Mouse (Mus musculus) ovary, postnatal 10 days (tissue): ENCODE results near the gene Slc25a43.

Experiments
- DNase-seq: peaks from one replicate; pipeline ENCODE4 v3.0.0; 2022; ENCODE audit warnings: low spot score

The Slc25a43 gene

DNA sequence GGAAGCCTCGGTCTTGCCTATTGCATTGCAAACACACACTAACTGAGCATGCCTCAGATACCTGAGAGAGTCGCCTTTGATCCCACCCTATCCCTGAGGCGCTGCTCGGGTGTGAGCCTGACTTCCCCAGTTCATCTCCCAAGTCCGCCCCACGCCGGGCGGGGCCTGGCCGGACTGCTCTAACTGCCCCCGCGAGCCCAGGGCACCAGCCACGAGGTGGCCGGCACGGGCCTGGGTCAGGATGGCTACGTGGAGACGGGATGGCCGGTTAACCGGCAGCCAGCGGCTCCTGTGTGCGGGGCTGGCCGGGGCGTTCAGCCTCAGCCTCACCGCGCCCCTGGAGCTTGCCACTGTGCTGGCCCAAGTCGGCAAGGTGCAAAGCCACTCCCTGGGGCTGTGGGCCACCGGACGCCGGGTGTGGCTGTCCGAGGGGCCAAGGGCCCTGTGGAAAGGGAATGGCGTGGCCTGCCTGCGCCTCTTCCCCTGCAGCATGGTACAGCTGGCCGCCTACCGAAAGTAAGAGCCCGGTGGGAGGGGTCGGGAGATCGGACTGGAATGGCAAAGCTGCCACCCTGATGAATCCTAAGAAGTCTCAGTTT lies at the start of gene Slc25a43:
Gene Slc25a43 (plus strand): TSS at position 157 of the 599 bp plus-strand sequence.
- DNase-seq: no peak

DNA sequence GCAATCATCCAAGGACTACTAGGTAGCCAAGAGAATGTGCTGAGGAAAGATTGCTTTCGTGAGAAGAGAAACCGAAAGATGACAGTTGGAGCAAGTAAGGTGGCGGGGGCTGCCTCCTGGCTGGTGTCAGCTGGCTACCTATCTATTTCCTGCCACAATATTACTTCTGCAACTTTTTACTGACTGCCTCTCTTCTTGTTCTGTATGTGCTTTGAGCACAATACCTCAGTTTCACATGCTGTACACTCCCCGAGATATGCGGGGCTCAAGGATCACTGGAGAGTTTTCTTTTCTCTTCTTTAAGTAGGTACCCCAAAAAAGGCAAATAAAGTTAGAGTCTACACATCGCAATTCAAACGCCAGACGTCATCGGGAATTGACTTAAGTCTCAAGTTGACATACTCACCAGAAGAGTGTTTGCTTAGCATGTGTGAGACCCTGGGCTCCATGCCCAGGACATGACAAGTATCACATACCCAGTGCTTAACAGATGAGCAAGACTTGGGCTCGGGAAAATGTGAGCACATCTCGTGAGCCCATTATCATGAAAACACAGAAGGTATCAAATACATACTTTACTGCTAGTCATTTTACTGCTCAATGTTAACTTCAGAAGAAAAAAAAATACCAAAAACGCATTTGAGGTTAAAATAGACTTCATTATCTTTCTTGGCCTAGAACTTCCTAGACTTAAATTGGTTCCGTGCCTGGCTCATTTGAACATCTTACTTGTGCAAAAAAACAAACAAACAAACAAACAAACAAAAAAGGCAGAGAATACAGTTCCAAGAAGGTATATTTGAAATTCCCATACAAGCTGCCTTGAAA lies 3.1 kb upstream of the Slc25a43 start:
- DNase-seq: no peak

DNA sequence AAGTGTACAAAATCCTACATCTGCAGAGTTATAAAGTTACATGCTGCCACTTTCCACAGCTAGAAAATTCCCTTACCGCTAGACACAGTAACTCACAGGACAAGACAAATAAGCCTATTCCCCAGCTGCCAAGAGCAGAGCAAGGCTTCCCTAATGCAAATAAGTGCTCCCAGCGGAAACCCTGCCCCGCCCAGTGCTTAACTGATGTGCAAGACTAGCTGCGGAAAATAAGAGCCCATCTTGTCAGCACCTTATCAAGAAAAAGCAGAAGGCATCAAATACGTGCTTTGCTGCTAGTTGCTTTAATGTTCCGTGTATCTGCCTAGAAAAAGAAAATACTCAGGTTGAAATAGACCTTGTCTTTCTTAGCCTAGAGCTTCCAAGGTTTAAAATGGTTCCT lies 2.2 kb upstream of the Slc25a43 start:
- DNase-seq: no peak

DNA sequence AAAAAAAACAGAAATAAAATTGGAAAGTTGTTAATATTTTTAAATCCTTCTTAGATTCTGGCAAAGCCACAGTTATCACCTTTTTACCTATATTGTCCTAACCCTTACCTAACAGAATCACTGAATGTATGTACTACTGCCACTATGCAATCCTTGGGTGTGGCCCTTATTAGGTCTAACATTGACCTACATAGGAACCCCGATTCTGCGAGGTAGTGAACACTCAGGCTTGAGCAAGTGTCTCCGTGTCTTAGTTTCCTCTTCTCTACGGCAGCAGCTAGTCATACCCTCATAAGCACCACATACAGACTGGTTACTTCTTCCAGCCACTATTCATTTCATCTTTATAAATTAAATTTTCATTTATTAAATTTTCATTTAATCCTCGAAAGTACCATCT lies 715 bp upstream of the Slc25a43 start:
- DNase-seq: no peak

DNA sequence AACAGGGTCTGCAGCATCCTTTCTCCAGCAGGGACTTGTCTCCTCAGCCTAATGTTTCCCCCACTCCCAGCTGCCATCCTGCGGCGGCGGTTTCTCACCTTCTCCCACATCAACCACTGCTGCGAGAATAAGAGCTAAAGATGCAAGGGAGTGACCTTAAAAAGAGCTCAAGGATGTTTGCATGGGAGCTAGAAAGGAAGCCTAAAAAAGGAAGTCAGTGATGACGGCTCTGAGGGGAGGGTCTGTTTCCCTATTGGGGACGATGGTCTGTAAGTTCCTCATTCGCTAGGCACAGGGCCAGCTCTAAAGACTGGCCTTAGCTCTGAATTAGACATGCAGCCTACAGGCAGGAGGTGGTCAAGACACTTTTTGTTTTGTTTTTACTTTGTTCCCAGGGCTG lies 1.3 kb downstream of the Slc25a43 start:
- no peak for DNase-seq

DNA sequence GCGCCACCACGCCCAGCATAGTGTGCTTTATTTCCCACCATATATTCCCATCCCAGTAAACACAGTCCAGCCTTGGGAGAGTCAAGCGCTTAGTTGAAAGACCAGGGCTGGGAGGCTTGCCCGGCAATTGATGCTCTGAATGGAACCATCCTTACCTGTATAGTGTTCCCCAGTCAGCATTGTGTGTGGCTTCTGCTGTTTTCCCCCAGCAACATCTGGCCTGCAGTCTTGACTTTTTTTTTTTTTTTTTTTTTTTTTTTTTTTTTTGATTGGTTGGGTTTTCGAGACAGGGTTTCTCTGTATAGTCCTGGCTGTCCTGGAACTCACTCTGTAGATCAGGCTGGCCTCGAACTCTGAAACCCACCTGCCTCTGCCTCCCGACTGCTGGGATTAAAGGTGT lies 1.9 kb downstream of the Slc25a43 start:
- DNase-seq: no peak

DNA sequence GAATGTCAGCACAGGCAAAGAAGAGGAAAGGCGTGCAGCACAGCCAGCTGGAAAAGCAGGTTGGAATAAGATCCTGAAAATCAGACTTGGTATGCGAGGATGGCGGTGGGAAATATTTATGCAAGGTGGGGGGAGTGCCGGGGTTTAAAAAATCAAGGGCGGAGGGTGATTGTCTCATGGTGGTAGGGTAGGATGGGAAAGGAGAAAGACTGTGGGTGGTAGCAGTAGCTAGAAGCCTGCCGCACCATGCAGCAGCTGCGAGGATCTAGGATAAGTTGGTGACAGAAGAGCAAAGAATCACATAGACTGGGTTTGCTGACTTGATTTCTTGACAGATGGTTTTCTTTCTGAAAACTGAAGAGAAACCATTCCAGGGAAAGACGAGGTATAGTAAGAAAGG lies 3.3 kb downstream of the Slc25a43 start:
- DNase-seq: no peak

DNA sequence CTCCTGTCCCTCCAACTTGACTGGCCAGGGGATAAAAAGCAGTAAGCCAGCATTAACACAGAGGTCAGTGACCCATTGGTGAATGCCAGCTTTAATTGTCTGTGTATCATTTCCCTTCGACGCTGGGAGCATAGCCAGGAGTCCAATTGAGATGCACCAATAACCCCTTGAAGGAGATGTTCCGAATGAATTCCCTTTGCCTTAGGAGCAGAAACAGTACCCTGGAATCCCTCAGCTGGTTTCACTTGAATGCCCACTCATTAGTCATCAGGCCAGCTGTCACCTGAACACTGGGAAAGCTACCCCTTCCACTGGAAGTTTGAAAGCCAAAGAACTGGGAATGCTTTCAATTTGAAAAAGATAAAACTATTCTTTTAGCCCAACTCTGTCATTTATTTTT lies 5.1 kb downstream of the Slc25a43 start:
- no peak for DNase-seq

DNA sequence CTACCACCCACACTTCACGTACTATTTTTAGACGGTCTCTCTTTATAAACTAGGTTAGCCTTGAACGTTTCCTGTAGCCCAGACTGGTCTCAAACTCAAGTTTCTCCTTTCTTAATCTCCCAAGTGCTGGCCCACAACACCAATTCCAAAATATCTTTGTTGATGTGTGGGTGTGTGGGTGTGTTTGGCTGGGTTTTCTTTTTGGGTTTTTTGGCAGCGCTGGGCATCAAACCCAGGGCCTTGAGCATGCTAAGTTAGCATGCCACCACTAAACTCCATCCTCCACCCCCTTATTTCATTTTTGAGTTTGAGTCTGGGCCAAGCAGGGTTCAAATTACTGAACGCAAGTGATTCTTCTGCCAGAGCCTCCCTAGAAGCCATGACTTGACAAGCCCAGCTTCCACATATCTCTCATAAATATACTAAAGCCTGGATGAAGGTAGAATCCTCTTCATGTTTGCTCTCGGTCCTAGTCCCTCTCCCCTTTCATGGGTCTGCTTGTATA lies 5.9 kb downstream of the Slc25a43 start:
- DNase-seq: no peak

DNA sequence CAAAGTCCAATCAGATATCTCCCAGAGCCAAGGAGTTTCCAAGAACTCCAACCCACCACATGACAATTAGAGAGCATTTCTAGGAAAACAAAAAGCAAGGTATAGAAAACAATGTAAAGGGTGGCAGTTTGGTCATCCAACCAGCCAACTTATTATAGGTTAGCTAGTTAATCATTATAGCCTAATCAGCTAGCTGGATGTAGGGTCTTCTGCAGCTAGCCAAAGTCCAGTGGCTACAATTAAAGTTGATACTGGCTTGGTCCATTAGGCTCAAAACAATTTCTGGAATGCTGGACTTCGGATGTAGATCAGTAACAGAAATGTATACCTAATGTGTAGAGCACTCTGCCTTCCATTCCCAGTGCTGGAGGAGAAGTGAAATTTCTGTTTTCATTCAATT lies 7.1 kb downstream of the Slc25a43 start:
- no peak for DNase-seq

DNA sequence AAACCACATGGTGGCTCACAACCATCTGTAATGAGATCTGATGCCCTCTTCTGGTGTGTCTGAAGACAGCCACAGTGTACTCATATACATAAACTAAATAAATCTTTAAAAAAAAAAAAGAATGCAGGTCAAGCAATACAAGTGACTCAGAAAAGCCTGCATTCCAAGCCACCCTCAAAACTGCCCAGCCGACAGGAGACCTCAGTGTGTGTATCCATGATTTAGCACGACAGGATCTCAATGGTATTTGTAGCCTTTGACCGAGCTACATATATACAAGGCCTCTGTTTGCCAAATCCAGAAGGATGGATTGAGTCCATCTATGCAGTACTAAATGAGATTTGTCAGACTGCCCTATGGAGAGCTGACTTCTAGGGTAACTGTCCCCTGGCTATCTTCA lies 9.1 kb downstream of the Slc25a43 start:
- DNase-seq: no peak

DNA sequence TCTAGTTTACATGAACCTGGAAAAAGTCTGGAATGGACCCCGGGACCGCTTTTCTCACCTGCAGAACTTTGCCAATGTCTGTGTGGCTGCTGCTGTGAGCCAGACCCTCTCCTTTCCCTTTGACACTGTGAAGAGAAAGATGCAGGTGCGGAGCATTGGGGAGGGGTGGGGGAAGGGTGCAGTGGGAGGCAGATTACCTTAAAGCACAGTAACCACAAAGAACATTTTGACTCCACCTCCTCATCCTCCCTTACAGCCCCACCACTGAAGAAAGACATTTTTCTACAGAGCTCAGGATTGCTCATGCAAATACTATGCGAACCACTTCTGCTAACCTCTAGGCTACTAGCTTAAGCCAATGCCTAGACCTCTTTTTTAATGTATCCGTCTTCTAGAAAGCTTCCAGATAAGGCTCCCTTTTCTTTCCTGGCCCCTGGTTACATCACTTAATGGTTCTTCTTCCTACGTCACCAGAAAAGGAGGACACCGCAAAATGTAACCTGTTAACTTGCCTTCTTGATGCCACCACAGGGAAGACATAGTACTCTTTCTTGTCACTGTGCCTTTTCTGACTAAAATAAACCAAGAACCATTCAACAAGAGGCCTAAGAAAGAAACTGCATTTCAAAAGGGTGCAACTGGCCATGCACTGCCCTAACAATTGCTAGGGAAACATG lies 14.5 kb downstream of the Slc25a43 start:
- no peak for DNase-seq

DNA sequence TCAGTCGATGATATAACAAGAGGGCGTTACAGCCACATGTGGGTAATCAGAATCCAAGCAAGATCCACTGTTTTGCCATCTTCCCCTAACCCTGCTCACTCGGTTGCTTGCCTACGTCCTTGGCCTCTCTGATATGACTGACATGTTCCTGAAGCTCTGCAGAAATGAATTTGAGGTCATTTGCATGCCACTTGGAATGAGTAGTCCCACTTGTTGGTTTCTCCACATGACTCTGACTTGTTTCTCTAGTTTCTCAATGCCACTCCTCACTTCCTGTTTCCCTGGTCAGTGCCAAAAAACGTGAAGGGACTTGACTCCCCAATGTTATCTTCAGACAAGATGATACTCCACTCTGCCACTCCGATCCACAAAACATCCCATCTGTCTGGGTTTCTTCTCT lies 15.1 kb downstream of the Slc25a43 start:
- DNase-seq: no peak

DNA sequence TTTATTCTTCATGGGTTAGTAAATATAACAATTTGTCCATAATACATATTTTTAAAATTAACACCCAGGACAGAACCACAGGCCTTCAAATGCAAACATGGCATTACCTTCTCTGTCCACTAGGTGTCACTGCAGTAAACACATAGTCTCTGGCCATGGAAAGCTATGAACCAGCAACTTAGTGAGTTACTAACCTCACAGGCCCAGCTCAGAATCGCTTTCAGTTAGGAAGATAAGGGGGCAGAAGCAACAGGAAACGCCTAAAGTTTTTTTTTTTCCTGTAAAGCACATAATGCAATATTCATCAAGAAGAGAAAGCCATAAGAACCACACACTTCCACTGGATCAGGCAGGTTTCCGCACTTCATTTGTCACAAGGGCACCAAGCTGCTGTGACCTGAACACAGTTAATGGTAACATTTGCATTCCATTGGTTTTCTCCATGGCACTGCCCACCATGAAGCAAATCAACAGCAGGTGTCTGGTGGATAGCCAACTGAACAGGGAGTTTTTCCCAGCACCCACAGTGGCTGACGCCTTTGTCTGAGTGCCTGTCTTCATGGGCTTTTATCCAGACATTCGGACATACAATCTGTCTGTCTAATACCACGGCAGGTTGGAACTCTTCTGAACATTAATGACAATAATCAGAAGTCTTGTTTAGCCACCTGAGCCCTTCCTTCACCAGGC lies 17.6 kb downstream of the Slc25a43 start:
- DNase-seq: no peak

DNA sequence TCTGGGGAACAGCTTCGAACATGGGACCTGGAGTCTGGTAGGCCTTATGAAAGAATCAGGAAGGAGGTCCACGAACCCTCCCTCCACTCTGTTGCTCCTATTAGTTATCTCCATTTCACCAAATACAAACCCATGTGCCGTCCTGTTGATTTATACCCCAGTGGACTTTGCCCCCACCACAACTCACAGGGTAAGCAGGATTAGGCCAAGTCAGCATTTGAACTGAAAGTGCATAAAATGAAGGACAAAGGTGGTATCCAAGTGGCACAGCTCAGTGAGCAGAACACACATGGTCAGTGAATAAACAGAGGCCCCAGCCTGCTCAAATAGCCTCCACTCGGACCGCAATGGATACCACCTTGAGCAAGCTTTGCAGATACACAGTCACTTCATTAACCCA lies 18.8 kb downstream of the Slc25a43 start:
- DNase-seq: no peak

DNA sequence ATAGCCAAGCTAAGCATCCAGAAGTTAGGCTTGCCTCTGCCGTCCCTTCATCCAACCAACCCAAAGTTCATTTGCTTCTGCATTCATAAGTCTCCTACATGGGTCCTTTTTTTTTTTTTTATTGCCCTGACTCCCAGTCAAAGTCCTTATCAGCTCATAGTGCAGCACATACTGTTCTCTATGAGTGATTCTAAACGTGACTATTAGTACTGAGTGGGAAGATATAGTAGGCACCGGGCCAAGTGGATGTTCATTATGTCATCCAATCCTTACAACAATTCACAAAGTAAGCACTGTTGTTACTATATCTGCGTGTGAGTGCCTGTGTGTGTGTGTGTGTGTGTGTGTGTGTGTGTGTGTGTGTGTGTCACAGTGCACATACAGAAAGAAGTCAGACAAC lies 19.4 kb downstream of the Slc25a43 start:
- DNase-seq: no peak

DNA sequence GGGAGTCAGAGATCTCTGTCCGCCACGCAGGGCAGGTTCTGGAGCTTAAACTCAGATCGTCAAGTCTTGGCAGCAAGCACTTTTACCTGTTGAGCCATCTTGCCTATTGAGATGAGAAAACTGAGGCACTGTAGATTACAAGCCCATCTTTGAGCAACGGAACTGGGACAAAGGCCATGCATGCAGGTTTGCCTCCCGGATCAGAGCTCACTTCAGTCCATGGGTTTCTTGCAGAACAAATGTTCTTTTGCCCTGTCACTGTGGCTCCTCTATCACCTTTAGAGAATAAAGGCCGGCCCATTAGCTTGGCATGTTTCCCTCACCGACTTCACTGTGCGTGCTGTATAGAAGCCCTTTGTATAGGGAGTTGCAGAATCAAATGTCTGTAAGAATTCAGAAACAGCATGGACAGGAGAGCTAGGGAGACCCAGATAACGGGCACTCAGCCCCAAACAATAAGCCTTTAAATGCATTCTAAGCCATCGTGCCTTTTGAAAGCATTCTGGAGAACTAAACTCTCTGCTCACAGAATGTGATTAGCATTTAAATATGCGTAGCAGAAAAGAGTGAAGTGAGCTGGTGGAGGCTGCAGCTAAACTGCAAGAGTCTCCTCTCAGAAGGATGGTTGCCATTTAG lies 20.0 kb downstream of the Slc25a43 start:
- no peak for DNase-seq

DNA sequence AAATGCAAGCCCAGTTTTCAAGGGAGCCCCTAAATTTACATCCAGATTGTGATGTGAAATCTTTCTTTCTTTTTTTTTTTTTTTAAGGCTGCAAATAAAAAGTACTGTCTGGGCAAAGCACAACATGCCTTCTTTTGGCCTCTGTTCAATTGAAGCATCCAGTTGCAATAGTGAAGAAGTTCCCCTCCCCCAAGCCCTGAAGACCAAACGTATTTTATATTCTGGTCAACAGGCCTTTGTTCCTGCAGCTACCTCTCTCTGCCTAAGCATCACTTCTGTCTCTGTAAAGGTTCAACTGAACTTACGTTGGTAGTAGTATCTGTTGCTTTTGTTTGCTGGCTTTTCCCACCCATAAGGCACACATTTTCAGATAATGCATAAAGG lies 20.5 kb downstream of the Slc25a43 start:
- no peak for DNase-seq

DNA sequence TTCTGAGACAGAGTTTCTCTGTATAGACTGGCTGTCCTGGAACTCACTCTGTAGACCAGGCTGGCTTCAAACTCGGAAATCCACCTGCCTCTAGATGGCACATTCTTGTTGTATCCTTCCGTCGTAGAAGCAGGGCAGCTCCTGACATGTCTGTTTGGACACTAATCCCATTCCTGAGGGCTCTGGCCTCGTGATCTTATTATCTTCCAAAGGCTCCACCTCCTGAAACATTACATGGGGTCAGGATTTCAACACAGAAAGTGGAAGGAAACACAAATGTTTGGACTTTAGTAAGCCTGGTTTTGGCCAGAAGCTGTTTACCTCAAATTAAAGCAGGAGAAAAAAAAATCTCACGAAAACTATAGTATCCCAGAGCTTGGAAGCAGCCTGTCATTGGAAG lies 23.9 kb downstream of the Slc25a43 start:
- DNase-seq: no peak

DNA sequence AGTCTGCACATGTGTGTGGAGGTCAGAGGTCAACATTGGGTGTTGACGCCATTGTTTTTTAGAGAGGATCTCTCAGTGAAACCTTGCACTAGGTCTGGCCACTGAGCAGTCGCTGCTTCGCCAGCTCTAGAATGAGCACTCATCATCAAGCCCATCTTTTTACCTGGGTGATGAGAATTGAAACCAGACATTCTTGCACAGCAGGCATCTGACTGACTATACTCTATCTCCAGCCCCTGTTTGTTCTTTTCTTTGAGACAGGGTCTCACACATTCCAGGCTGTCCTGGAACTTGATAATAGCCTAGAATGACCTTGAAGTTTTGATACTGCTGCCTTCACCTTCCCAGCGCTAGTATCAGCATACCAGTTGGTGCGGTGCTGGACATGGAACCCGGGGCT lies 29.1 kb downstream of the Slc25a43 start:
- no peak for DNase-seq

DNA sequence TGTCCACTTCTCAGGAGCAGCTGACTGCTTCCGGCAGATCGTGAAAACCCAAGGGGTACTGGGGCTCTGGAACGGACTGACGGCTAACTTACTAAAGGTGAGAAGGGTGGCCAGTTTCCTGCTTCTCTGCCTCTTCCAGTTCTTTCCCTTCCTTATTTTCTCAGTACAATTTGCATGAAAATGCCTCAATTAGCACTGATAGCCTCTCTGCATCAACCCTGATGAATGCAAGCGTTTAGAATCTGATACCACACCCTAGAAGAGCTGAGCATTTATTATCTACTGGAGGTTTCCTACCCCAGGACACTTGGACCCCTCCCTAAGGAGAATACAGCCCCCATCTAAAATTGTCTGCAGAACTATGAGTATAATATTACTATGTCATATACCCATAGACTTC lies 32.1 kb downstream of the Slc25a43 start:
- DNase-seq: no peak

DNA sequence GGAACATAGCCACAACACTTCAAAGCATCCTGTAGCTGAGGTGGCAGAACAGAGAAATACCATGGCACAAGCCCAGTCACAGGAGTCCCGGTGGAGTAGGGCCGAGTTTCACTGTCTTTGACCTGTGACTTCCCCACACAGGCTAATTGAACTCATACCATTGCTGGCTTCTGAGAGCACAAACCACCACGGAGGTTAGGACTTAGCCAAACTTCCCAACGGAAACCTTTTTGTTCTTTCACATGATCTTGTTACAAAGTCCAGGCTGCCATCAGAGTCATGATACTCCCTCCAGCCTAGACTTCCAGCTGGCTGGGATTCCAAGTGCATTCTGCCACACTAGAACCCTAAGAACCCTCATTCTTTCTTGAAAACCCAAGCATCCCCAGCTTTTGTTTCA lies 34.2 kb downstream of the Slc25a43 start:
- DNase-seq: no peak
